15 mouse cellular contexts compared by ENCODE assay signal in genomic region chr2:130833699-130834098, GRCm38 (mm10).
"Had no signal": no experiment of that assay in that cellular context is flagged by ENCODE, and none has a peak within 500 bp of the region (broad histone marks: within the 10 kb centered on the region; RNA-seq: fewer than 3 reads in every experiment).

No protein-coding gene starts in this region.

- H3K9ac ChIP-seq: limb, embryonic 15.5 days; neural tube, embryonic 15.5 days had no signal

- H3K36me3 ChIP-seq: limb, embryonic 15.5 days had no signal

- H3K27me3 ChIP-seq: limb, embryonic 15.5 days; neural tube, embryonic 15.5 days had no signal

- ATAC-seq: lung, postnatal 0 days had no signal

- DNase-seq: kidney, adult 18-20 months; kidney, postnatal 10 days; kidney, postnatal 4 days; lung, adult 2 months; lung, postnatal 4 days; midbrain, embryonic 14.5 days; right cerebral cortex, adult 18-20 months; right cerebral cortex, postnatal 25 days; thymus, adult 18-20 months; thymus, postnatal 14 days had no signal

- H3K4me3 ChIP-seq: limb, embryonic 15.5 days; midbrain, embryonic 10.5 days; myocyte; neural tube, embryonic 15.5 days had no signal

- H3K9me3 ChIP-seq: limb, embryonic 15.5 days; midbrain, embryonic 10.5 days; neural tube, embryonic 15.5 days had no signal

- H3K27ac ChIP-seq: limb, embryonic 15.5 days; midbrain, embryonic 10.5 days; neural tube, embryonic 15.5 days had no signal

- H3K4me2 ChIP-seq: limb, embryonic 15.5 days; neural tube, embryonic 15.5 days had no signal
